Mouse (Mus musculus): ENCODE measurements around the gene Jam3.
A peak's percentile ranks its signal among the peaks of the same experiment; 100 is the strongest.

The Jam3 gene

DNA sequence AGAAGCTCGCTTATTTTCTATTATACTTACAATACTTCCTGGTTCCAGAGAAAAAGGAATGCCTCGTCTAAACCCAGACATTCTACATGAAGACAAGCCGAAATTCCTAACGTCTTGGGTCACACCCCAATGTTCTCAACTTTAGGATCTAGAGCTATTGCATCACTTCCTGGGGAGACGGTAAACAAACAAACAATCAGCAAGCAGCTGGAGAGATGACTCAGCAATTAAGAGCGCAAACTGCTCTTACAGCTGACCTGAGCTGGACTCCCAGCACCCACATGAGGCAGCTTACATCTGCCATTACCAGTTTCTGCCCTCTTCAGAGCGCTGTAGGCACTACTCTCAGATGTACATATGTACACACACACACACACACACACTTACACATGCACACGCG lies 34.0 kb downstream of the Jam3 start:
- no peak for DNase-seq (ENCODE audit: extremely low read depth, low read depth)

DNA sequence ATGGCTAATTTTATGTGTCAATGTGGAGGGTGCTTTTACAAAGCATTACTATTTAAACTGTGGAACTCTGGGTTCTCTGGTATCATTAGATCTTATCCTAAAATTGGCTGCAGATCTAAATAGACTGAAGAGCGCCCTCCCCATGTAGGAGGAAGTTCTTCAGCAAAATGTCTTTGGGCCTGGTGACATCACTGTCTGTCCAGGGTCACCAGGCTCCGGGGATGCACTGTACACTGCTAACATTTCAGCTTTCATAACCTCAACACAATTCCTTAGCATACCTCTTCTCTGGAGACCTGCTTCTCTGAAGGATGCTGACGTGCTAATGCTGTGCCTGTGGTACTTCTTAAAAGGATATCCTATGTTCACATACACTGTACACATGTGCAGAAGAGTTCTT lies 43.5 kb downstream of the Jam3 start:
- DNase-seq (ENCODE audit: extremely low read depth, low read depth): no peak

DNA sequence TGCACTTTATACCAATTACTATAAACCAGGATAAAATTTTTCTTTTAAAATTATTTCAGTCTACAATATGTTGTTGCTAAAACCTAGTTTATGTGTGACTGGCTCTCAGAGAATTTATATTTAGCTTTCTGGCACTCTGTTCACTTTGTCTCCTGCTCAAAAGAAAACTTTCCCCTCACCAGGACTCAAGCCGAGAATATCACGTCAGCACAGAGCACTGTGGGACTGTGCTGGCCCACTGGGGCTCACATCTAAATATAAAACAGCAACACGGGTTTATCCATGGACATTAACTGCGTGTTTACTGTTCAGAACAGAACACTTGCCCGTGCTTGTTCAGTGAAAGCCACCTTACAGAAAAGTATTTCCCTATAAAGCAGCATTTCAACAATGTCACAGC lies 44.5 kb downstream of the Jam3 start:
- no peak for DNase-seq (ENCODE audit: extremely low read depth, low read depth)

DNA sequence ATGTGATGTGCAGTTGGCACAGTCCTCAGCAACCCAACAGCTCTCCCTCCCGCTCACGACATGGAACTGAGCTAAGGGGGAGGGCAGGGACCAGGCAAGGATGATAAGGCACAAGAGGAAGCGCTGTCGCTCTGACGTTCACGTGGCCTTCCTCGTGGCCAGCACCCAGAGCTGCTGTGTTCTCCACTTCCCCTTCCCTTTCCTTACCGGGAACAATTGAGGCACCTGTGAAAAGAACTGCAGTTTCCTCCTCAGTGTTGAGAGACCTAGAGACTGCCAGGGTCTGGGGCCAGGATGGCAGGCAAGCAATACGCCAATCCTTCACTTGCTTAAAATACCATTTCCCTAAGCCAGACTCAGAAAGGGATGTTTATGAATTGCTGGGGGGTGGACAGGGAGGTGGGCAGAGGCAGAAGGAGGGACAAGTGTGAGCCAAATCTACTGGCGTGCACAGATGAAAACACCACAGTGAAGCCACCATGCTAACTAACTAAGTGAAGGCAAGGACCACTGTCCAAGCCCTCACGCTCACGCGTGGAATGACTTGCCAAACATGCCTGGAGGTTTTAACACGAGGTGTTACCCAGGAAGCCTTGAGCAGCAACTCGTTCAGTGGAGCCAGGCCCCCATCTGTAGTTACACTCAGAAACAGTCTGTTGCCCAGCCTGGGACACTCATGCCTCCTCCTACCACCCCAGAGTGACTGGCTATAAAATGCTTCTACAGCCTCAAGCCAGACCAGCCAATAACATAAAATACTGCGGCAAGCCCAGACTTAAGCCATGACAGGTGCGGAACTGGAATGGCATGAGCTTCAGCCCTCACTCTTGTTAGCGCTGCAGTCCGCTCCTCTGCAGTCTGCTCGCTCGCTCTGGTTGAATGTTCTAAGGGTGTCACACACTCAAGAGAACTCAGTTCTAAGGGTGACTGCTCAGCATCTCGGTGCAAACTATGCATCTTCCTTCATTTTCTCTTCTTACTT lies 45.4 kb downstream of the Jam3 start:
- peak; percentile 89 for DNase-seq (ENCODE audit: extremely low read depth, low read depth)

DNA sequence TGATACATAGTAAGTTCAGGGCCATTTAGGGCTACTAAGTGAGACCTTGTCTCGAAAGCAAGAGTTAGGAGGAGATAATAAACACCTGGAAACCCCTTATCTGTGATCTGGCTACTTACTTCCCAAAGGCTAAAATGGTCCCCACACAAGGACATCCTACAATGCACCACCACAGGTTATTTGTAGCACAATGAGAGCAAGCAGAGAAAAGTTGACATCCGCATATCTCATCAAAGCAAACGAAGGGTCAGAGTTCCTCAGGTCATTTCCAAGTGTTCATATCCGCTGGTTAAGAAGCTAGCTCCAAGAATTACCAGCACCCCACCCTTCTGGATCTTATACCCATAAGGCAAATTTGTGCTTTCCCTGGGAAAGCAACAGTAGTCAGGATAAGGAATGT lies 46.8 kb downstream of the Jam3 start:
- no peak for DNase-seq (ENCODE audit: extremely low read depth, low read depth)

DNA sequence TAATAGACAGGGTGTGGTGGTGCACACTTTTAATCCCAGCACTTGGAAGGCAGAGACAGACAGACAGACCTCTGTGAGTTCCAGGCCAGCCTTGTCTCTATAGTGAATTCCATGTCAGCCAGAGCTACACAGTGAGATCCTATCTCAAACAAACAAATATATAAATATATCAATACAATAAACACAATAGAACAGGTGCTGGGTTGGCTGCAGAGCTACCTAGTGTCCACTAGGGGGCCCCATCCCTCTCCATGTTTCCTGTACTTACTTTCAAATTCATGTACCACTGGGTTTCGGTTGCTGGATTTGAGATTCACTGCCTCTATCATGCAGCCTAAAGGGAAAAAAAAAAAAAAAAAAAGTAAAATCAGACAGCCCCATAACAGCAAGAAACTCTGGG lies 49.1 kb downstream of the Jam3 start:
- DNase-seq (ENCODE audit: extremely low read depth, low read depth): peak; percentile 50

DNA sequence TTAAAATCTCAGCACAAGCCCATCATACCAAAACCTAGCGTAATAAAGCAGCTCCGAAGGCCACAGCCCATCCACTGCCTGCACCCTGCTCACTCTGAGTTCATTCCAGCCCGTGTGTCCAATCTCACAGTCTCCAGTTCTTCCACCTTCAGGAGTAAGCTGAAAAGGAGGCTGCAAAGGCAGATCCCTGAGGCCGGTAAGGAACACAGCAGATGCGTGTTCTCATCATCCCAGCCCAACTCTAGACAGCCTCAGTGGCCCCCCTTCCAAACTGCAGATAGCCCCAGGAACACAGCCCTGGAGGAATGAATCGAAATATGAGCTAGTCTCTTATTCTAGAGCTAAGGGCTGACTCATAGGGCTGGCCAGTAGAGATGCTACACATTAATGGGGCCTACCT lies 53.8 kb downstream of the Jam3 start:
- no peak for DNase-seq (ENCODE audit: extremely low read depth, low read depth)

DNA sequence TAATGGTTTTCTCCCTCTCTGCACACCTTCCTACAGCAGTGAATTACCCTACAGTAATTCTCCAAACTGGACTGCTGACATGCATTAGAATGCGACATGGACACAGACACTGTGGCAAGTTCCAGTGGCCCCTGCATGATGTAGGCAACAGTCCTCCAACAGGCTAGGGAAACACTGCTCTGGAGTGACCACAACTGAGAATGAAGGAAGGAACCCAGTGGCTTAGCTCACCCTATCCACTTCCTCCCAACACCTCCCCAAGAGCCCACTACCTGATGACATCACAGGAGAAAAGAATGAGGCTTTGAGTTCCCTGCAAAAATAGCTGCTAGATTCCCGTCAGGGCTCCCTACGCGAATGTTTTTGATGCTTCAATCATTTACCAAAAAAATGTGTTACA lies 55.7 kb downstream of the Jam3 start:
- no peak for DNase-seq (ENCODE audit: extremely low read depth, low read depth)

DNA sequence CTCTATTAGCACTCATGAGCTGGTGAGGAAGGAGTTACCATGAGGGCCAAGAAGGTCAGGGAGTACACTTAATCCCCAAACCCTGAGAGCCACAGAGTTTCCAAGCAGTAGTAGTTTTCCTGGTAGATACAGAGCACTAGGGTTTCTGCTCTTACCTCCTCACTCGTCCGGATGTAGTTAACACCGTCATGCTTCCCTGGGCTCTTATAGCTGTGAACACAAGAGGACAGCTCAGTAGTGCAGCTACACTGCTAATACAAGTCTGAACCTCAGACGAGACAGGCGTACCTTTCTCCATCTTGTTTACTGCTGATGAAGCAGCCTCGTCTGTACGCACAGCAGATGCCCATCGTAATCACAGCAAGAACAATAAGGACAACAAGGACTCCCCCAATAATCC lies 56.7 kb downstream of the Jam3 start:
- no peak for DNase-seq (ENCODE audit: extremely low read depth, low read depth)

DNA sequence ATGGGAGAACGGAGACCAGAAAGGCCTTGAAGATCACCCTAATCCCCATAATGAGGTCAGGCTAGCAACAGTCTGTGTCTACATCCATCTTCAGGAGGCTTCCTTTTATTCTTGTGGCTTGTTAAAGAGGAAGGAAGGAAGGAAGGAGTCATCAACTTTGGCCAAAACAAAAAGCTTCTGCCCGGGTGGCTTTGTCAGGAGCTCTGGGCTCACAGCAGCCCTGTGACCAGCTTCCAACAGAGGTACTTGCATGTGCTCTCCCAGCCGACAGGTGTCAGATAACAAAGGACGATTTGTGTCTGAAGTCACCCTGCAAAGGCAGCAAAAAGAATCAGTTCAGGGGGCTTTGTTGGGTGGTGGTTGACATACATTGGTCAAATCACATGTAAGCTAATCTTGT lies 57.1 kb downstream of the Jam3 start:
- DNase-seq (ENCODE audit: extremely low read depth, low read depth): no peak

DNA sequence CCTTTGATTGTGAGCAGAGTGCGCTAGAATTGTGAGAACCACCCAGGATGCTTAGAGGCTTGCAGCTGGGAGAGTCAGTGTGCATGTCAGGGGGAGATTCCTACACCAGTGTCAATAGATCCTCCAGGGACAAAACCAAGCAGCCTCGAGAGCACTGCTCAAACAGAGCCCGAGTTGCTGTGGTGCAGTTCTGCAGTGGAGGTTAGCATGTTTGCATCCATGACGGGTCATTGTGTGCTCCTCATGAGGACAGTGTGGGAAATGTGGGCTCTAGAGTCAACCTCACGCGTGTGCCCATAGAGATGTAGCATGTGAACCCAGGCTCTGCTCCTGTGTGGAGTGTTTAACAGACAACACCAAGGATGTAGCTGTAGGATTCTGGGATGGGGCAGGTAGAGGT lies 62.3 kb downstream of the Jam3 start:
- DNase-seq (ENCODE audit: extremely low read depth, low read depth): no peak

DNA sequence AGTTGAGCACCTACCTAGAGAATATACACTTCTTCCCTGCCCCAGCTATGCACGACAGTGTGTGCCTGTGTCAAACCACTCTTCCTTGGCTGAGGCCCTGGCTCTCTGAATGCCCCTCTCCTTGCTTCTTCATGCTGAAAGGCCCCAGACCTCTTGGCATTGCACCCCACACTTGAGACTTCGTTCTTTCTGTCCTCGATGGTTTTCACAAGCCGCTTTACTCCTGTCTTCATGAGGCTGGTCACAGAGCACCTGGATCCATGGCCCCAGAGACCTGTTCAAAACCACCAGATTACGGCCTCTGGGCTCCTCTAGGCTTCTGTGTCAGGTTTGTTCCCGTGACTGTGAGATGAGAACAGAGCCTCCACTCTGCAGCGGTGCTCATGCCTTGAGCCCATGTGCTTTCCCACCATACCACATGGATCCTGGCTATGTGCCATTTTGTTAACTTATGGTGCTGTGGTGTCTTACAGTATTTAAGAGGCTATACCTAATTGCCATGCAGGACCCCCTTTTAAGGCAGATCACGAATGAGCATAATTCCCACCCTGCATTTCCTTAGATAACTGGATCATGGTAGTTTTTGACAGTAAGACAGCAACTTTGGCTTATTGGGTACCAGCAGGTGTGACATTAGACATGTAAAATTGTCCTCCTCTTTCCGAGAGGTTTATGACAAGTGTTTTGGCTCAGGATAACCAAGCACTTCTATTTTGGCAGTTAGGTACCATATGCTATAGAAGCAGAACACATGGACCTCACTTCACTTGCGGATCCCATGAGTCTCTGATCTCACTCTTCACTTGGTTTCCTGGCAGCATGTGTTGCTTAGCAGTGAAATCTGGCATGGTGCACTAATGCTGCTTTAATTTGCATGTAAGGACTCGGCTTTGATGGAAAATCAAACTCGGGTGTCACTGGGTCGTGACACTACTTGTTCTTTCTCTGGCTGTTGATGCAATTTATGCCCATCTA lies 64.1 kb downstream of the Jam3 start:
- no peak for DNase-seq (ENCODE audit: extremely low read depth, low read depth)

DNA sequence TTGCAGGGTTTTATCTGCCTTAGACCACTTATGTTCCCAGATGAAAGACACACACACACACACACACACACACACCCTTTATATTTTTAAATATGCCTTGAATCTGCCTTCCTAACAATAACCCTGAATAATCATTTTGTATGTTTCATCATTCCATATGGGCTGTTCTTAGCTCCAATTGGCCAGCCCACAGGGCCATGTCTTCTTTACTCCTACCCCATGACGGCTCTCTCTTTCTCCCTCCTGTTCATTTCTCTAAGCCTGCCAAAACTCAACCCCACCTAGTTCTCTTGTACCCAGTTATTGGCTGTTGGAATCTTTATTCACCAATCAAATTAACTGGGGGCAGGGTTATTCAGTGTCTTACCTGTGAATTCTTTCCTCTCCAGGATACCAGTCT lies 65.1 kb downstream of the Jam3 start:
- no peak for DNase-seq (ENCODE audit: extremely low read depth, low read depth)

DNA sequence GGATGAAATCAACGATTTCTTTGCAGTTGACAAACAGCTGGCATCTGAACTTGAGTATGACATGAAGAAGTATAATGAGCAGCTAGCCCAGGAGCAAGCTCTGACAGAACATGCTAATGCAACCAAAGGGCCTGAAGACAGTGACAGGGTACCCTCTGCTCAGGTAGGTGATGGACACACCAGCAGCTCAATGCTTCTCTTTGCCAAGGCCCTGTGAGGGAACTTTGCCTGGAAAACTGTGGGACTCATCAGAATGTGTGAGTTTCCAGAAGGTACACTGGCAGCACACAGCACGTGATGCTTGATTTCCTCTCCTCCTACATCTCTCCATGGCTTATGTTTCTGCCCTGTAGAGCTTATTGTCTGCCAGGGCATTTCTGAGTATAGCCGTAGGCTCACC lies 67.8 kb downstream of the Jam3 start:
- no peak for DNase-seq (ENCODE audit: extremely low read depth, low read depth)

DNA sequence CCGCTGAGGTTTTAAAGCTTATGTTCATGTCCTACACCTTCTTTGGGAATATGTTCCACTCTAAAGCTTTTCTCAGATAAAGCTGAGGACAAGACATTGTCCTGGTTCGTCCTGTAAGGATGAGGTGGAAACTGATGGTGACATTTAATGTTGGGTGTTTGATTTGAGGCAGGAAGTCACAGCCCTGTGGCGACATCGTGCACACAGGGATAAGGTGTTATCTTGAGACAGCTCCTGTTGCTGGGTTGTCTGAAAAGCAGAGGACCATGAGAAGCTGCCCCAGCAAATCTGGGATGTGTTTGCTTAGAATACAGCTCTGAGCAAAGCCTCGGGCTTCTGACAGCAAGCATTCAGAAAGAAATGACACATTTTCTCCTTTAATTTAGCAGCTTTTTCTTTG lies 69.0 kb downstream of the Jam3 start:
- no peak for DNase-seq (ENCODE audit: extremely low read depth, low read depth)

DNA sequence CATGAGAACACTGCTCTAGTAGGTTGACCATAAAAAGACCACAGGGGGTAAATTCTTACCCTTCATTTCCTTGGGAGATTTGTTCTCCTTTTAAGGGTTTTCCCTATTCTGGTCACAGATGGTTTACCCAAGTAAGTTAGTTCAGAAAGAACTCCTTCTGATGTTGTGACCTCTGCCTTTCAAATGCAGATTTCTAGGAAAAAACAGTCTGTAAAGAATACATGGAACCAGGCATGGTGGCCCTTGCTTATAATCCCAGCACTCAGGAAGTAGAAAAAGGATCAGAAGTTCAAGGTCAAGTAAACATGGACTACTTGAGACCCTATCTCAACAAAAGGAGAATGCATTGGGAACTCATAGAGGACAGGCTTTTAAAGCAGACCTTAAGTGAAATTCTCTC lies 79.4 kb downstream of the Jam3 start:
- DNase-seq (ENCODE audit: extremely low read depth, low read depth): no peak

DNA sequence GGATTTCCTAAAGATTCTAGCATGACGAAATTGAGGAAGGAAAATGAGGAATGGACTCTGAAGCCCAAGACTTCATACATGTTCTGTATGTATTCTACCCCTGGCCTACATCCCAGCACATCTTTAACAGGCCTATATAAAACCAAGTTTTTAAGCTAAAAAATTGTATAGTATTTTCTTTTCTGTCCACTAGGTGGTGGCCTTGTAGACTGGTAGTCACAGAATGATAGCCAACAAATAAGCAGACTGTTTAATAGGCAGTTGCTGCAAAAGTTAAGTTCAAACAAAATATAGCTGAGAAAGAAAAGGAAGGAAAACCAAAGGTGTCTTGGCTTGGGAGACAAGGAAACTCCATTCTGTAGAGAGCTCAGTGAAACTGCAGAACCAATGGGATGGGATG lies 80.5 kb downstream of the Jam3 start:
- DNase-seq (ENCODE audit: extremely low read depth, low read depth): peak; percentile 10

DNA sequence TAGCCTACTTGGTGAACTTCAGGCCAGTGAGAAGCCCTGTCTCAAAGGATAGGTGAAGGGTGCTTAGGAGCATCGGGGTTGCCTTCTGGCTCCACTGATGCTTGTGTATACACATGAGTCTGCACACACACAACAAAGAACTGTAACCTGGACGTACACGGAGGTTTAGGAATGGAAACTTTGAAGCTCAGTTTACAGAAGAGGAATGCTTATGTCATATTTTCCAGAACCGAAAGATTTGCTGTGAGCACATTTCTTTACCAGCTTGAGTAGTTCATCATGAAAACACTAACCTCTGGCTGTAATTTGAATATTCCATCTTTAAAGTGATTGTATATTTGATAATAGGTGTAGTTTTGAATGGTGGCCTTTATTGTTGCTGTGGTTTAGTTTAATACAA lies 84.3 kb downstream of the Jam3 start:
- DNase-seq (ENCODE audit: extremely low read depth, low read depth): no peak

DNA sequence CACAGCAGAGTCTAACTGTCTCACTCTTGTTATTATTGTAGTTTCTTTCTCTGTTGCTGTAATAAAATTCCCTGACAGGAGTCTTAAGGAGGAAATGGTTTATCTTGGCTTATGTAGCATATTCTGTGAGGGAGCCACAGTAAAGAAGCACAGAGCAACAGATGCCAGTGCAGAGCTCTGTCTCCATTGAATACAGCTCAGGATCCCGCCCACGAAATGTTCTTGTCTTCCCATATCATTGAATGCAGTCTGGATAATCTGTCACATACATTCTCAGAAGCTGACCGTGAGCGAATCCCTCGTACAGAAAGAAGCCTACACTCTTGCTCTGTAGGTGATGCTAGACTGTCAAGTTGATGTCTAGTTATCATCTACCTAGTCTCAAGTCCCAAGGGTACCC lies 96.9 kb downstream of the Jam3 start:
- DNase-seq (ENCODE audit: extremely low read depth, low read depth): no peak

DNA sequence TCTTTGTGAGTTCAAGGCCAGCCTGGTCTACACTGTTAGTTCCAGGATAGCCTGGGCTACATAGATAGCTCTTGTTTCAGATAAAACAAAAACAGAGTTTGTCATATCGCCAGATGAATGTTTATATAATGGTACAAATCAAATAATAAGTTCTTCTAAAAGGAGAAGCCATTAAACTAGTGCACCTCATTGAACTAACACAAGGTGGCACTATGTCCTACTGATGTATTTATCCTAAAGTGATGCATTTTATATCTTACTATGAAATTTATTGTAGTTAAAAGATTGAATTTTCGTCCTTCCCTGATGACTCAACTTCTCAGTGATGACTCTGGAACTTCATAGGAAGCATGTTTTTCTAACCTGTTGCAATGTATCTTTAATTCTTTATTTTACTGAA lies 105.7 kb downstream of the Jam3 start:
- no peak for DNase-seq (ENCODE audit: extremely low read depth, low read depth)
